Mouse (Mus musculus): ENCODE data around the gene Olfr907. TPM values are rescaled to one million over a fixed set of nuclear protein-coding genes. Genes with fewer than 3 reads are reported as not detected.

Gene Olfr907
- not detected in 2 replicates for polyA plus RNA-seq (2012; rRNA removed)

- WGBS: 86% methylated on average over 2 of the region's 2 CpGs
- DNase-seq (ENCODE audit: low read depth in 1 of 2, low spot score in 2 of 2): no peak
These were observed at the start of gene Olfr907 for GRCm38 (mm10) chr9:38495501-38495900. Gene Olfr907, plus strand, starts transcription at chr9:38495801.

GRCm38 (mm10) chr9:38447352-38447751 lies 48.2 kb upstream of the Olfr907 start, which contains the start of gene Olfr902:
Gene Olfr902, plus strand, starts transcription at chr9:38447652.
- Histone ChIP-seq H3K36me3 (ENCODE audit: control insufficient read depth, insufficient read depth, low read length) (no peaks in the 10 kb centered on the region), H3K27me3 (ENCODE audit: control insufficient read depth, insufficient read depth, low read length) (no peaks in the 10 kb centered on the region), H3K4me1 (ENCODE audit: control insufficient read depth, insufficient read depth, insufficient read length) (no peaks in the 10 kb centered on the region), H3K4me3 (ENCODE audit: extremely low read depth, insufficient read depth, insufficient read length) (no peak within 1 kb of the TSS), H3K27ac (ENCODE audit: insufficient read depth, low read length) (no peak within 1 kb of the TSS)
- TF ChIP-seq CTCF (IDR thresholded peaks at IDR 0.05; ENCODE audit: extremely low read depth, insufficient read depth, insufficient read length, insufficient replicate concordance) (no peak), POLR2A (IDR thresholded peaks at IDR 0.05; ENCODE audit: low read depth, low read length) (no peak)
- no peak for DNase-seq (ENCODE audit: low read depth in 1 of 2, low spot score in 2 of 2)
- WGBS: 84% methylated on average over 5 of the region's 5 CpGs

More at GRCm38 (mm10) chr9:38495501-38495900, at the start of gene Olfr907:
- Histone ChIP-seq H3K4me1 (ENCODE audit: control insufficient read depth, insufficient read depth, insufficient read length) (no peaks in the 10 kb centered on the region), H3K4me3 (ENCODE audit: extremely low read depth, insufficient read depth, insufficient read length) (no peak within 1 kb of the TSS), H3K27ac (ENCODE audit: insufficient read depth, low read length) (no peak within 1 kb of the TSS), H3K36me3 (ENCODE audit: control insufficient read depth, insufficient read depth, low read length) (no peaks in the 10 kb centered on the region), H3K27me3 (ENCODE audit: control insufficient read depth, insufficient read depth, low read length) (no peaks in the 10 kb centered on the region)
- no peak for TF ChIP-seq POLR2A (IDR thresholded peaks at IDR 0.05; ENCODE audit: low read depth, low read length)
- TF ChIP-seq CTCF (IDR thresholded peaks at IDR 0.05; ENCODE audit: extremely low read depth, insufficient read depth, insufficient read length, insufficient replicate concordance): no peak

- TF ChIP-seq CTCF (IDR thresholded peaks at IDR 0.05; ENCODE audit: extremely low read depth, insufficient read depth, insufficient read length, insufficient replicate concordance): no peak
- no peak for TF ChIP-seq POLR2A (IDR thresholded peaks at IDR 0.05; ENCODE audit: low read depth, low read length)
- Histone ChIP-seq H3K27ac (ENCODE audit: insufficient read depth, low read length) (no peak within 1 kb of the TSS), H3K4me3 (ENCODE audit: extremely low read depth, insufficient read depth, insufficient read length) (no peak within 1 kb of the TSS), H3K4me1 (ENCODE audit: control insufficient read depth, insufficient read depth, insufficient read length) (no peaks in the 10 kb centered on the region), H3K36me3 (ENCODE audit: control insufficient read depth, insufficient read depth, low read length) (no peaks in the 10 kb centered on the region), H3K27me3 (ENCODE audit: control insufficient read depth, insufficient read depth, low read length) (no peaks in the 10 kb centered on the region)
- DNase-seq (ENCODE audit: low read depth in 1 of 2, low spot score in 2 of 2): no peak
These were observed 32.8 kb upstream of the Olfr907 start, which contains the start of gene Olfr904 for GRCm38 (mm10) chr9:38462844-38463243. Gene Olfr904, plus strand, starts transcription at chr9:38463144.

- Histone ChIP-seq H3K36me3 (ENCODE audit: control insufficient read depth, insufficient read depth, low read length) (no peaks in the 10 kb centered on the region), H3K27ac (ENCODE audit: insufficient read depth, low read length) (no peak within 1 kb of the TSS), H3K4me1 (ENCODE audit: control insufficient read depth, insufficient read depth, insufficient read length) (no peaks in the 10 kb centered on the region), H3K27me3 (ENCODE audit: control insufficient read depth, insufficient read depth, low read length) (no peaks in the 10 kb centered on the region), H3K4me3 (ENCODE audit: extremely low read depth, insufficient read depth, insufficient read length) (no peak within 1 kb of the TSS)
- DNase-seq (ENCODE audit: low read depth in 1 of 2, low spot score in 2 of 2): no peak
- TF ChIP-seq CTCF (IDR thresholded peaks at IDR 0.05; ENCODE audit: extremely low read depth, insufficient read depth, insufficient read length, insufficient replicate concordance) (no peak), POLR2A (IDR thresholded peaks at IDR 0.05; ENCODE audit: low read depth, low read length) (no peak)
These were observed 24.8 kb upstream of the Olfr907 start, which contains the start of gene Olfr905 for GRCm38 (mm10) chr9:38470807-38471206. Gene Olfr905, plus strand, starts transcription at chr9:38471107.

DNA sequence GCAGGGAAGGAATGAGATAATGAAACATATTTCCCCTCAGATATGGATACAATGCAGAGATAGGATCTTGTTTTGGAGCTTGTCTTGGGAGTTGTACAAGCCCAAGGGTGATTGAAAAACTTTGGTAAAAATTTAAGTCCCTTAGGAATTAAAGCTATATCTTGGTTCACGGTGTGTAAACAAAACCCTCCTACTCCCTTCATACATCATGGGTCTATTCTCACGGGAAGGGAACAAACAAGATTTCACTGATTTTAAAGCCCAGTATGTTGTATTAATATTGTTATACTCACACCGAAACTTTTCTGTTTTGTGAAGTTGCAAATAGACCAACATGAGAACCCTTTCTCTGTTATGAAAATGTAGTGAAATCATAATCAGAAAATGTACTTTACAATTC lies 8.8 kb upstream of the Olfr907 start, which contains the start of gene Olfr906:
TSS of gene Olfr906 (plus strand) at position 301 of the 400 bp plus-strand sequence.
- Histone ChIP-seq H3K27ac (ENCODE audit: insufficient read depth, low read length) (no peak within 1 kb of the TSS), H3K4me3 (ENCODE audit: extremely low read depth, insufficient read depth, insufficient read length) (no peak within 1 kb of the TSS), H3K36me3 (ENCODE audit: control insufficient read depth, insufficient read depth, low read length) (no peaks in the 10 kb centered on the region), H3K4me1 (ENCODE audit: control insufficient read depth, insufficient read depth, insufficient read length) (no peaks in the 10 kb centered on the region), H3K27me3 (ENCODE audit: control insufficient read depth, insufficient read depth, low read length) (no peaks in the 10 kb centered on the region)
- WGBS: 65% methylated on average over 3 of the region's 3 CpGs
- no peak for TF ChIP-seq CTCF (IDR thresholded peaks at IDR 0.05; ENCODE audit: extremely low read depth, insufficient read depth, insufficient read length, insufficient replicate concordance)
- DNase-seq (ENCODE audit: low read depth in 1 of 2, low spot score in 2 of 2): no peak

- no peak overlapping the region for H3K4me3 ChIP-seq (ENCODE audit: extremely low read depth, insufficient read depth, insufficient read length)
- no peaks in the 10 kb centered on the region for H3K4me1 ChIP-seq (ENCODE audit: control insufficient read depth, insufficient read depth, insufficient read length)
- no peak for DNase-seq (ENCODE audit: low read depth in 1 of 2, low spot score in 2 of 2)
- no peak for TF ChIP-seq CTCF (IDR thresholded peaks at IDR 0.05; ENCODE audit: extremely low read depth, insufficient read depth, insufficient read length, insufficient replicate concordance)
- no peak for TF ChIP-seq POLR2A (IDR thresholded peaks at IDR 0.05; ENCODE audit: low read depth, low read length)
- H3K27ac ChIP-seq (ENCODE audit: insufficient read depth, low read length): no peak overlapping the region
- no peaks in the 10 kb centered on the region for H3K27me3 ChIP-seq (ENCODE audit: control insufficient read depth, insufficient read depth, low read length)
- H3K36me3 ChIP-seq (ENCODE audit: control insufficient read depth, insufficient read depth, low read length): no peaks in the 10 kb centered on the region
- WGBS: 52% methylated on average over 2 of the region's 2 CpGs
These were observed 16.8 kb downstream of the Olfr907 start for GRCm38 (mm10) chr9:38512353-38512752.

GRCm38 (mm10) chr9:38521280-38521679 lies 25.7 kb downstream of the Olfr907 start, which contains the start of gene Olfr911-ps1:
Gene Olfr911-ps1, plus strand, starts transcription at chr9:38521580.
- no peaks in the 10 kb centered on the region for H3K4me1 ChIP-seq (ENCODE audit: control insufficient read depth, insufficient read depth, insufficient read length)
- no peak for DNase-seq (ENCODE audit: low read depth in 1 of 2, low spot score in 2 of 2)
- H3K4me3 ChIP-seq (ENCODE audit: extremely low read depth, insufficient read depth, insufficient read length): no peak within 1 kb of the TSS
- H3K27me3 ChIP-seq (ENCODE audit: control insufficient read depth, insufficient read depth, low read length): no peaks in the 10 kb centered on the region
- WGBS: 66% methylated on average over 1 of the region's 1 CpGs
- H3K27ac ChIP-seq (ENCODE audit: insufficient read depth, low read length): no peak within 1 kb of the TSS
- no peaks in the 10 kb centered on the region for H3K36me3 ChIP-seq (ENCODE audit: control insufficient read depth, insufficient read depth, low read length)
- TF ChIP-seq CTCF (IDR thresholded peaks at IDR 0.05; ENCODE audit: extremely low read depth, insufficient read depth, insufficient read length, insufficient replicate concordance): no peak
- TF ChIP-seq POLR2A (IDR thresholded peaks at IDR 0.05; ENCODE audit: low read depth, low read length): no peak

All from spleen, adult 2 months (tissue).